Comparison of ENCODE assay signal across 11 mouse cellular contexts in the genomic region with DNA sequence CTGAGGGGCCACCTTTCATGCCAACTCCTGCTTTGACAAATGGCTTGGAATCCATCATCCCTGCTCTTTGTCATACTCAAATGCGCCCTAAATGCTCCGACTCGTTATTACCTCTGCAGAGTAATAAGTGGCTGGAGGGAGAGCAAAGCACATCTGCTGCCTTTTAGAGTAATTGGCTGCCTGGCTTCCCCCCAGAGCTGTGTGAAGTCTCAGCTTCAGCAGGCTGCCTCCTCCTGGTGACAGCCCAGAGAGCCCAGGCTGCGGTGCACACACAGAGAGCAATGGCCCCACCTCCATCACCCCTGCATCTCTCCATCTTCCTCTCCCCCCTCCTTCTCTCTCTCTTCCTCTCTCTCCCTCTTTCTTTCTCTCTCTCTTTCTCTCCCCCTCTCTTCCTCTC. TPM values are rescaled to one million over a fixed set of nuclear protein-coding genes. Genes with fewer than 3 reads are reported as not detected.
A peak's percentile ranks its signal among the peaks of the same experiment; 100 is the strongest.
DNase-seq lines count a peak whose midpoint lies in the region; ATAC-seq and TF ChIP-seq lines count a peak whose summit lies in the region.
"Had no signal": no experiment of that assay in that cellular context is flagged by ENCODE, and none has a peak within 500 bp of the region (broad histone marks: within the 10 kb centered on the region; RNA-seq: fewer than 3 reads in every experiment).

No protein-coding gene starts in this region.

- 0 out of 2 replicates have a peak overlapping the region, but pooled peaks have one; percentile 39 for H3K9ac ChIP-seq in neural tube, embryonic 13.5 days
- H3K9ac ChIP-seq in kidney, embryonic 15.5 days = no peak overlapping the region

- H3K4me1 ChIP-seq in hindbrain, embryonic 10.5 days (replicated peaks) = peaks cover 42% of the 10 kb centered on the region
- peaks cover 47% of the 10 kb centered on the region for H3K4me1 ChIP-seq in neural tube, embryonic 13.5 days (replicated peaks)
- peaks cover 27% of the 10 kb centered on the region for H3K4me1 ChIP-seq in kidney, embryonic 15.5 days
- no peaks in the 10 kb centered on the region for H3K4me1 ChIP-seq in lung, adult 2 months (ENCODE audit: control insufficient read depth, insufficient read depth, low read length)

- ATAC-seq in neural tube, embryonic 13.5 days (ENCODE audit: low read depth) = peak; percentile 73
- ATAC-seq in kidney, embryonic 15.5 days (replicated peaks; ENCODE audit: low FRiP score) = no peak

- no peaks in the 10 kb centered on the region for H3K27me3 ChIP-seq in hindbrain, embryonic 10.5 days (ENCODE audit: insufficient read depth, poor library complexity, severe bottlenecking)
- peaks cover 15% of the 10 kb centered on the region; the same call in 1 of the 2 replicates for H3K27me3 ChIP-seq in neural tube, embryonic 13.5 days
- H3K27me3 ChIP-seq in kidney, embryonic 15.5 days = peaks cover 23% of the 10 kb centered on the region

- peak; percentile 33 for DNase-seq in gastrocnemius, postnatal 14 days
- no peak for DNase-seq in gastrocnemius, postnatal 10 days
- DNase-seq in brain, embryonic 14.5 days (ENCODE audit: low read depth) = peak; percentile 88
- DNase-seq in hindbrain, embryonic 10.5 days (ENCODE audit: low spot score) = no peak
- no peak for DNase-seq in layer of hippocampus, adult 11-12 months (ENCODE audit: low spot score)
- DNase-seq in lung, adult 2 months = no peak
- DNase-seq: B cell, adult 2 months; kidney, postnatal 25 days had no signal

- peak overlapping the region; percentile 50; the same call in 1 of the 2 replicates for H3K27ac ChIP-seq in hindbrain, embryonic 10.5 days
- peak overlapping the region; percentile 81 for H3K27ac ChIP-seq in neural tube, embryonic 13.5 days (replicated peaks)
- H3K27ac ChIP-seq in kidney, embryonic 15.5 days = no peak overlapping the region

- 0 out of 2 replicates have a peak, but pooled peaks have one; percentile 29 for TF ChIP-seq CTCF in brain, embryonic 14.5 days (IDR thresholded peaks at IDR 0.05; ENCODE audit: borderline replicate concordance, extremely low read depth, insufficient read depth, insufficient read length)
- no peak for TF ChIP-seq CTCF in lung, adult 2 months (IDR thresholded peaks at IDR 0.05; ENCODE audit: insufficient read depth, low read length)

- H3K4me3 ChIP-seq in hindbrain, embryonic 10.5 days = no peak overlapping the region
- no peak overlapping the region for H3K4me3 ChIP-seq in neural tube, embryonic 13.5 days
- H3K4me3 ChIP-seq in kidney, embryonic 15.5 days (replicated peaks) = no peak overlapping the region
- no peak overlapping the region for H3K4me3 ChIP-seq in lung, adult 2 months (replicated peaks; ENCODE audit: extremely low read depth, low read depth, low read length)

- no peak for TF ChIP-seq POLR2A in brain, embryonic 14.5 days (IDR thresholded peaks at IDR 0.05; ENCODE audit: borderline replicate concordance, extremely low read depth, insufficient read depth, insufficient read length, poor library complexity, severe bottlenecking)
- TF ChIP-seq POLR2A in lung, adult 2 months (IDR thresholded peaks at IDR 0.05; ENCODE audit: borderline replicate concordance, extremely low read depth, low read depth, low read length) = no peak

- H3K36me3 ChIP-seq in hindbrain, embryonic 10.5 days = no peaks in the 10 kb centered on the region
- no peaks in the 10 kb centered on the region for H3K36me3 ChIP-seq in neural tube, embryonic 13.5 days
- no peaks in the 10 kb centered on the region for H3K36me3 ChIP-seq in kidney, embryonic 15.5 days

- intact Hi-C loops in gastrocnemius, postnatal 14 days (cut with DNase I; ENCODE audit: low total_unique reads) = no loop called here

- peak overlapping the region; percentile 31 for H3K4me2 ChIP-seq in neural tube, embryonic 13.5 days
- no peak overlapping the region for H3K4me2 ChIP-seq in kidney, embryonic 15.5 days

- no peaks in the 10 kb centered on the region for H3K9me3 ChIP-seq in hindbrain, embryonic 10.5 days
- no peaks in the 10 kb centered on the region for H3K9me3 ChIP-seq in neural tube, embryonic 13.5 days
- H3K9me3 ChIP-seq in kidney, embryonic 15.5 days (replicated peaks) = no peaks in the 10 kb centered on the region

- 50% methylated on average over 4 of the region's 4 CpGs for WGBS in hindbrain, embryonic 10.5 days
- 8% methylated on average over 4 of the region's 4 CpGs for WGBS in neural tube, embryonic 13.5 days
- WGBS in kidney, embryonic 15.5 days = 15% methylated on average over 4 of the region's 4 CpGs
- 32% methylated on average over 4 of the region's 4 CpGs for WGBS in lung, adult 2 months

RNA-seq across cellular contexts. Expression of gene Rasgef1c, which starts 25.5 kb away (rescaled TPM):
- 1 to 10 TPM; 1.1 to 1.7 TPM for total RNA-seq in gastrocnemius, postnatal 14 days (2021)
- 1 to 10 TPM; 1.5 to 1.7 TPM for total RNA-seq in gastrocnemius, postnatal 10 days (2021)
- 10.4 and 16.4 TPM in 2 replicates for polyA plus RNA-seq in brain, embryonic 14.5 days (2012; rRNA removed)
- 1.5 and 3.7 TPM in 2 replicates for polyA plus RNA-seq in hindbrain, embryonic 10.5 days (2016; fragmentation: Nextera tagmentation; extraction: Ambion mirVana)
- polyA plus RNA-seq in neural tube, embryonic 13.5 days (2015; fragmentation: Nextera tagmentation; extraction: Ambion mirVana) = 17.8 and 18.9 TPM in 2 replicates
- polyA plus RNA-seq in kidney, embryonic 15.5 days (2015; fragmentation: Nextera tagmentation; extraction: Ambion mirVana) = 0.18 TPM in 1 of 2 replicates, not detected in the other
- 0.26 and 0.91 TPM in 2 replicates for polyA plus RNA-seq in lung, adult 2 months (2012; rRNA removed)
- polyA plus RNA-seq: lung, embryonic 16.5 days had no signal

Comparison
In these comparisons a context has a peak if more than half of its experiments do, and no peak if none do; other contexts are left out.
1. DNase-seq: peak in gastrocnemius, postnatal 14 days (single experiment) and brain, embryonic 14.5 days (single experiment); none in gastrocnemius, postnatal 10 days (single experiment), hindbrain, embryonic 10.5 days (single experiment), layer of hippocampus, adult 11-12 months (single experiment) and lung, adult 2 months (single experiment).